Mouse (Mus musculus) kidney, postnatal 4 days (tissue): ENCODE measurements at regions not wholly inside any gene's neighbourhood (a gene's known extent, or its start where the extent isn't known, plus 50 kb on each side); places are given as distances from the start of the nearest gene placed in this dataset.
A peak's percentile ranks its signal among the peaks of the same experiment; 100 is the strongest.

Experiments
- DNase-seq, 2 experiments: peaks; one replicate each; pipeline ENCODE4 v3.0.0; 2021; ENCODE audit warnings: mixed read lengths in 2 of 2

- DNase-seq = no peak
Observed at GRCm38 (mm10) chr11:18163156-18164024, 209.7 kb upstream of the Etaa1 start.

- peak; percentile 42 to 60 for DNase-seq
Observed at GRCm38 (mm10) chr11:18156506-18156905, 202.8 kb upstream of the Etaa1 start.

GRCm38 (mm10) chr11:18151788-18152563 is 198.3 kb upstream of the Etaa1 start:
- DNase-seq = peak; percentile 82 to 86

- no peak for DNase-seq
Observed at GRCm38 (mm10) chr11:18151369-18151768, 197.7 kb upstream of the Etaa1 start.

GRCm38 (mm10) chr11:18127488-18127887 is 173.8 kb upstream of the Etaa1 start:
- no peak for DNase-seq

GRCm38 (mm10) chr11:18123031-18123430 is 169.4 kb upstream of the Etaa1 start:
- no peak for DNase-seq

- DNase-seq = no peak
Observed at GRCm38 (mm10) chr11:18122616-18123015, 168.9 kb upstream of the Etaa1 start.

GRCm38 (mm10) chr11:18115693-18116450 is 162.2 kb upstream of the Etaa1 start:
- peak; percentile 33 to 45 for DNase-seq

GRCm38 (mm10) chr11:18102841-18103240 is 149.2 kb upstream of the Etaa1 start:
- no peak for DNase-seq

- no peak for DNase-seq
Observed at GRCm38 (mm10) chr11:18075840-18076435, 122.3 kb upstream of the Etaa1 start.

- DNase-seq = peak; percentile 17 to 22
Observed at GRCm38 (mm10) chr11:18070586-18071306, 117.1 kb upstream of the Etaa1 start.

- no peak for DNase-seq
Observed at GRCm38 (mm10) chr11:18070032-18070374, 116.3 kb upstream of the Etaa1 start.

- no peak for DNase-seq
Observed at GRCm38 (mm10) chr11:18069348-18070031, 115.8 kb upstream of the Etaa1 start.

GRCm38 (mm10) chr11:18068085-18068484 is 114.4 kb upstream of the Etaa1 start:
- DNase-seq = no peak

GRCm38 (mm10) chr11:18067676-18068075 is 114.0 kb upstream of the Etaa1 start:
- no peak for DNase-seq

- DNase-seq = no peak
Observed at GRCm38 (mm10) chr11:18041589-18041988, 87.9 kb upstream of the Etaa1 start.

- no peak for DNase-seq
Observed at GRCm38 (mm10) chr11:18031049-18031448, 77.4 kb upstream of the Etaa1 start.

- DNase-seq = no peak
Observed at GRCm38 (mm10) chr11:18022065-18022464, 68.4 kb upstream of the Etaa1 start.

- DNase-seq = no peak
Observed at GRCm38 (mm10) chr11:18015239-18015638, 61.6 kb upstream of the Etaa1 start.

GRCm38 (mm10) chr11:18014610-18015009 is 60.9 kb upstream of the Etaa1 start:
- DNase-seq = peak in 1 of 2 experiments; percentile 4

GRCm38 (mm10) chr11:18012085-18012484 is 58.4 kb upstream of the Etaa1 start:
- DNase-seq = peak; percentile 18 to 40
